Mouse (Mus musculus) kidney, postnatal 36 days (tissue): ENCODE results near the gene Dhx35.

Experiments used
- DNase-seq, 2 experiments: peaks; one replicate each; pipeline ENCODE4 v3.0.0; 2021 to 2022; ENCODE audit warnings: mixed read lengths in 2 of 2

Dhx35 gene

DNA sequence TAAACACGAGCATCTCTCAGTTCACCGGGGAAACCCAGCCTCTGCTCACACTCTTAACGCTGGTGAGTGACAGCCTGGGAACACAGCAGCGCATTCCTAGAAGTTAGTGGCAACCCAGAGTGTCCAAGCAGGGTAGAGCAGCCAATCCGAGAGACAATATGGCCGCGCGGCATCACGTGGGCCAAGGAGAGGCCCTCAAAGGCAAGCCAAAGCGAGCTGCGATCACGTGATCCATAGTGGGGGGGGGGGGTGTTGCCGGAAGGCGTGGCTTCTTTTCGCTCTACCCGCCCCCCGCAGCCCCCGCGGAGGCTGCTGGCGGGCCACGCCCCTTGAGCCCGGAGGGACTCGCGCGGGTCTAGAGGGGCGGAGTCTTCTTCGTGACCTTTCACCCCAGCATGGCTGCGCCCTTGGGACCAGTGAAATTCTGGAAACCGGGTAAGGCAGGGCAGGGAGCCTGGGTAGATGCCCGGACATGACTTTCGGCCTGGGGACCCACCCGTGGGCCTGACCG is at the start of gene Dhx35:
Gene Dhx35, plus strand, starts transcription at position 314 of the 511 bp plus-strand sequence.
- peak; percentile 97 for DNase-seq

DNA sequence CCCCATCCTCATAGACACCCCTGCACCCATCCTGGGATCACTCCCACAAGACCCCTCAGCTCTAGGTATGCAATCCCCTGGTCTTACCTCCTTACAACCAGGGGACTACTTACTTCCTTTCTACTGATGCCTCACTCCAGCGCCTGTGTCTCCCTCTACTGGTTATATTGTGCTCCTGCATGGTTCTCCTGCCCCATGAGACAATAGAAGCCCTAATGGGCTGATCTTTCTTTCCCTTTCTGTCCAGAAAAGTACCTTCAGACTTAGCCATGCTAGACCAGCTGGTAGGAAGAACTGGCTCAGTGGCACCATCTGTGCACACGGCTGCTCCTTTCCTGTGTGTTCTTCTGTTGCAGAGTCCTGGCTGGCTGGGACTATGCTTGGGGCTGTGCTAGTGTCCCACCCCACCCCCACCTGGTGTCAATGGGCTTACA is 49.5 kb upstream of the Dhx35 start:
- peak in 1 of 2 experiments; percentile 55 for DNase-seq

DNA sequence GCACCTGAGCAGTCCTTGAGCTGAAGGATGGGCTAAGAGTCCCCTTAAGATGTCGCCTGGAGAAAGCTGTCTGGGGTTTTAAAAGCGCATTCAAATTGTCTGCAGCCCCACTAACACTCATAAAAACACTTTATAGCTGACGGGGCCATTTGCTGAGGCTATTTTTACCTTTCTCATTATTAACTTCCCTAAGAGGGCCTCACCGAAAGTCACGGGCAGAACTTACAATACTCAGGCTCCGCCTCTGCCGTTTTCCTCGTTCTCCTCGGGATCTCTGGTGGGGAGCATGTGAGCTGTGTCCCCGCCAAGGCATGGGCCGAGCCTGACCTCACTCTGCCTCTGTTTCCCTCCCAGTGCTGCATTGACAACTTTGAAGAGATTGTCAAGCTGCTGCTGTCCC is 48.4 kb upstream of the Dhx35 start:
- no peak for DNase-seq

DNA sequence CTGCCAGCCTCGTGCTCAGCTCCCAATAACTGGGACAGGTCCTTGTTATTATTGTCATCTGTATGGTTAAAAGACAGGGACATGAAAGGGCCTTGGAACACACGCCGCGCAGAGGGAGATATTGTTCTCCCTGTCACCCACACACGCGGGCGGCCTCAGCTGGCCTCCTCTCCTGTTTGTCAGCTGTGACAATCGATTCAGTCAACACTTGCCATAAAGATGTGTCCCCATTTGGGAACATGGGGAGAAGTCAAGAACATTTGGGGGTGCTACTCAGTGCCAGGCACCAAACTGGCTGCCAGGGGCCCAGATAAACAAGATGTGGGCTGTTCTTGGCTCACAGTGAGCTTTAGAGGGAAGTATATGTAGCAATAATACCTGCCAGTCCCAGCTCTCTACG is 45.2 kb upstream of the Dhx35 start:
- no peak for DNase-seq

DNA sequence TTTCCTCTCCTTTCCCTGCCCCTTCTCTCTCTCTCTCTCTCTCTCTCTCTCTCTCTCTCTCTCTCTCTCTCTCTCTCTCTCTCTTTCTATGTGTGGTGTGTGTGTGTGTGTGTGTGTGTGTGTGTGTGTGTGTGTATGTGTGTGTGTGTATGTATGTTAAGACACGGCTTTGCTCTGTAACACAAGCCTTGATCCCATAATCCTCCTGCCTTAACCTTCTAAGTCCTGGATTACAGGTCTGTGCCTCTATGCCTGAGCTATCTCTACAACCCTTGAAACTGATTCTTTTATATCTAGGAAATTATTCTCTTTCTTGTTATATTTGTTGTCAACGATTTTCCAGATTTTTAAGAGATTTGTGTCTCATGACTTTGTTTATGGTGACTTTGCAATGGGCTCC is 34.4 kb upstream of the Dhx35 start:
- DNase-seq, result no peak

DNA sequence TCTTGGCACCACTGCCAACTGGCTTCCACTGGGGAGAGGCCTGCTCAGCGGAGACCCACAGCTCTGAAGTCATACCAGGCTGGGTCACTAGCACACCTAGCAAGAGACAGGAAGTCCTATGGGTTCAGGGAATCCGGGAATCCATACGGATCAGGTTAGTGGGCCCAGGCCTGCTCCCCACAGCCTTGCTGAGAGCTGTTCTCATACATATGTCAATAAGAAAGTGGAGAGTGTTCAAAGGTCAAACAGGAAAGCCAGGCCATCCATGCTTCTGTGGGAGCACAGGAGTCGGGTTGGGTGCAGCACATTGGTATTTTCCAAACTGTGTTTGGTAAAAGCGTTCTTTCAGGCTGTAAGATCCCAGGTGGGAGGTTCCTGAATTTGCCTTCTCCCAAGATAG is 32.3 kb upstream of the Dhx35 start:
- DNase-seq, result no peak

DNA sequence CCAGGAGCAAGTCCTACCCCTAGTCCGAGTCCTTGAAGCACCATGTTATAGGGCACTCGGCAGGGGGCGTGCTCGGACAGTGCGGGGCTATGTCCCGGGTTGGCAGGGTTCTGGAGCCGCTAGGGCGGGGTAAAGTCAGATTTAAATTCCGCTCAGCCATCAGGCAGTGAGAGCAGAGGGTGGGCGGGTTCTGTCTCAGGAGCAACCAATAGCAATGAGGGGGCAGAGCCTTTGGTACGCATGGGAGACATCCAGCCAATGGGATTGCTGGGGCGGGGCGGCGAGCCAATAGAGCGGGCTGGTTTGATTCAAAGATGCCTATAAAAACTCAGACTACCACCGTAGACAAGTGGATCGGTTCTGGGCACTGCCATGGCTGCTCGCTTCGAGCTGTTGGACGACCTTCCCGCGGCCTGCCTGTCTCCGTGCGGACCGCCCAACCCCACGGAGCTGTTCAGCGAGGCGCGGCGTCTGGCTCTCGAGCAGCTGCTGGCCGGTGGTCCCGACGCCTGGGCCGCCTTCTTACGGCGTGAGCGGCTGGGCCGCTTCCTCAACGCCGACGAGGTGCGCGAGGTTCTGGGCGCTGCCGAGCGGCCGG is 26.8 kb upstream of the Dhx35 start, which contains the start of gene Fam83d:
Gene Fam83d, plus strand, starts transcription at position 352 of the 598 bp plus-strand sequence.
- peak; percentile 97 to 99 for DNase-seq

DNA sequence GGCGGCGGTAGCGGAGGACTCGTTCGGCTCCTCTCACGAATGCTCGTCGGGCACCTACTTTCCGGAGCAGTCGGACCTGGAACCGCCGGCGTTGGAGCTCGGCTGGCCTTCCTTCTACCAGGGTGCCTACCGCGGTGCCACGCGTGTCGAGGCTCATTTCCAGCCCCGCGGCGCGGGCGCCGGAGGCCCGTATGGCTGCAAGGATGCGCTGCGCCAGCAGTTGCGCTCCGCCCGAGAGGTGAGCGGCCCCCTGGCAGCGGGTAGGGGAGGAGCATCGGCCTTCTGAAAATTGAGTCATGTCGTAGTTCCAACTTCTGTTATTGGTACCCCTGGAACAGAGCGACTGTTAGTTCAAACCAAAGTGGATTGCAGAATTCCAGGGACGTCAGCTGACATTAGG is 26.3 kb upstream of the Dhx35 start:
- peak in 1 of 2 experiments; percentile 26 for DNase-seq

DNA sequence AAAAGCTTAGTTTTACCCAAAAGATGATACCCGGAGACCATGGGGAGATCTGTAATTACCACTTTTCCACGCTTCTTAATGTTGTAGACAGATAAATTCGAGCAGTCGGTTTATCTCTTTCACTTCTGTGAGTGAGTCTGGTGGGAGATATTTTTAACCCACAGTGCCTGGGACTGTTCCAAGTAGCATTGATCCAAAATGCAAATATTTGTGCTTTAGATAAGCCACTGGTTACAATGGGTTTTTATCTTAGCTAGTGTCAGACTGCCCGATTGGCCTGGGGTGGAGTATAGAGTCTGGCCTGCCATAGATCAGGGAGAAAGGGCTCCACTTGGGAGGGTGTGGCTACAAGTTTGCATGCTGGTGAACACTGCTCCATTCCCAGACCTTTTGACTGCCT is 25.8 kb upstream of the Dhx35 start:
- no peak for DNase-seq

DNA sequence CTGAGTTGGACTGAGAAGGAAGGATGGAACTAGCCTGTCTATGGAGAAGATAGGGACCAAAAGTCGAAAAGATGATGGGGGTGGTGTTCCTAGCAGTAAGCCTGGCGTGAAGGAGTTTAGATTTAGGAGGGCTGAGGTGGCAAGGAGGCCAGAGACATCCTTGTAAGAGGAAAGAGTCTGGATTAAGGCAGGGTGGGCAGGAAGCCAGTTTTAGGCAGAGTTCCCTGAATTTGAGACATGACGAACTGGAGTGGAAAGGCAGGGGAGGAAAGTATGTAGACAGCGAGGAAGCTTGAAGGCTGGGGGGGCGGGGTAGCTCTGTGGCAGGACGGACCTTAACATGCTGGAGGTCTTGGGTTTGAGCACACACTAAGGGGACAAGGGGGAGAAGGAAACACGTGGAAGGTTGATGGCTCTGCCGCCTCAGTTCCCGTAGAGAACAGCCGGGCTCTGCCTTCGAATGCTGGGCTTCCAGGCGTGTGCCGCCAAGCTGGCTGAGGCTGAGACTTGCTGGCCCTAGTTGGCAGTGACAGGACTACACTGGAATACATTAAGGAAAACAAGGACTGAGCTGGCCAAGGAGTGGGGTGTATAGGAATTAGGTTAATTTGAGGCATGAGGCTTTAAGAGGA is 24.4 kb upstream of the Dhx35 start:
- DNase-seq, result peak in 1 of 2 experiments; percentile 32

DNA sequence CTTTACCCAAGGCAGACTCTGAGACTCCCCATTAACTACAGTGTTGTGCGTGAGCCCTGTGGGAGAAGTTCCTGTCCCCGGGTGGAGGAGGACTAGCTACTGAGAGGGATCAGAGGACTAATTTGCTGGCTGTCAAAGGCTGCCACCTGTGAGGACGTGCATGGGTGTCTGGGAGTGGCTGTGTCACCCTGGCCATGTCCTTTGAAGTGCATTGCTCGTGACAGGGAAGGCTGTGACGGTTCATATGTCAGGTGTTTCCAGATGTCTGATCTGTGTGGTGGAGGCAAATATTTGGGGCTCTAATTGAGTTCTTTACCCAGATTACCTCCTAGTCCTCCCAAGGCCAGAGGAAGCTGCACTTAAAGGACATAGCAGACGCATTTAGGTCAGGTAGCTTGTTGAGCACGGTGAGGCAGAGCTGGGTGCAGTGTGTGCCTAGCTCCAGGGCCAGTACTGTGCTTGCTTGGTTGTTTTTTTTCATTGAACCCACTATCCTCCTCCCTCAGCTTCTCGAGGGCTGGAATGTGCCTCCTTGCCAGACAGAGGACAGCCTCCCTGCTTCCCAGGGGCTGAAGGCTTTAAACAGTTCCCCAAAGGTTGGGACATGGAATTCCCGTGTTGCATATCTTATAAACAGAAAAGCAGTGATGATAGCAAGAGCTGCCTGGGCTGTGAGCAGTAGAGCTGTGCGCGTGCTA is 23.4 kb upstream of the Dhx35 start:
- no peak for DNase-seq

DNA sequence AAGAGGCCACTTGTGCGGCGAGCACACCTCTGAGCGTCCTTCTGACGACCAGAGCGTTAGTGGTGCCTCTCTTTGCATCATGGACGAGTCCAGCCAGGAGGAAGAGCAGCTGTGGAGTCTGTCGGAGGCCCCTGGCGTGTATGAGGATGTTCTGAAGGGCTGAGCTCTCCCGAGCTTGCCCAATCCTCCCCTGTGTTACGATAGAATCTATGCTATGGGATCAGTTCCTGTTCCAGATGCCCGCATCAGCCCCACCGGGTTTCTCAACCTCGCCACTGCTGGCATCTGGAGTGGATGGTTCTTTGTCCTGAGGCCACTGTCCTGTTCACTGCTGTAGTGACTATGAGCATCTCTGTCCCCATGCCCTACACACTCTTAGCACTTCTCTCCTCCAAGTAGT is 21.8 kb upstream of the Dhx35 start:
- DNase-seq, result no peak

DNA sequence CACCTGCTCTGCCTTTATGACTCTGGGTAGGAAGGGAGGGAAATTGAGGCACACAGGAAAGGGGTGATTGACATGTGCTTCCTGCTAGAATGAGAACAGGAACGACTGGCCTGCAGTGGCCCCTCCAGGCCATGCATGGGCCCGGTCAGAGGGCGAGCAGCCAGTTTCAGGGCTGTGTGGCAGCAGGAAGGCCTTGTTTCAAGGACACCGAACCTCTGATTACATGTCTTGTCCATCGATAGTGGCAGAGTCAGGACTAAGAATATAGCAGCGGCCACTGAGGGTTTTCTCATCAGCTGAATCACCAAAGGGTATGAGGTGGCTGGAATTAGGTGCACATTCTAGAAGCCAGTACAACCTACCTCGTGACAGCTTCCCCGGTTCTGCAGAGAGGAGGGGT is 19.7 kb upstream of the Dhx35 start:
- DNase-seq, result no peak

DNA sequence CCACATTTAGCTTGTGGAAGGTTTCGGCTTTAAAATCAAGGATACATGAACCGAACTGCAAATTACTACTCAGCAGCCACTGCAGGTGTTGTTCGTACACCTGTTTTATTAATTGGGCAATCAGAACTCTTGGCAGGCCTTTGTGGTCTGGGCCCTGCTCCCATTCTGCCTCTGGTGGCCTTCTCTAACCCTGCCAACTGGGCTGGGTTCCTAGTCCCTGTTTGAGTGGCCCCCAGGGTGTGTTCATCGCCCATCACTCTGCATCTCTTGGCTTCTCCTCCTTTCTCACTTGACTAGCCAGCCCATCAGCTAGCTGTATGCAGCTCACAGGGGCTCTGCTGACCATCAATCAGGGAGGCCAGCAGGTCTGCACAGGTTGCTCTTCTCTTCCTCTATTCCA is 17.9 kb upstream of the Dhx35 start:
- no peak for DNase-seq

DNA sequence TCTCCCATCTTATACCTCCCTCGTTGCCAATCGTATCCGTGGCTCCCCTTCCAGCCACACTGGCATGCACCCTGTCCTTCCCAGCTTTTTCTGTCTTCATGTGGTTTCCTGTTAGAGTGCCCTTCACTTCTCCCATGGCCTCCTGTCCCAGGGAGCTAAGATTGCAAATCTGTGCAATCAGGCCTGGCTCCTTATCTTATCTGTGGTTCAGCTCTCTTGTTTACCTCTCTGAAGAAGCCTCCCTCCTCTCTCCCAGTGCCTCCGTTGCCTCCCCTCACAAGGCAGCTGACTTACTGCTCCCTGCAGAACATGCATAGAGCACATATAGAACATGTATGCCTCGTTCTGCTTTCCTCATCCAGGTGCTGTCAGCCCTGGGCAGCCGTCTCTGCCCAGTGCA is 17.1 kb upstream of the Dhx35 start:
- DNase-seq, result no peak

DNA sequence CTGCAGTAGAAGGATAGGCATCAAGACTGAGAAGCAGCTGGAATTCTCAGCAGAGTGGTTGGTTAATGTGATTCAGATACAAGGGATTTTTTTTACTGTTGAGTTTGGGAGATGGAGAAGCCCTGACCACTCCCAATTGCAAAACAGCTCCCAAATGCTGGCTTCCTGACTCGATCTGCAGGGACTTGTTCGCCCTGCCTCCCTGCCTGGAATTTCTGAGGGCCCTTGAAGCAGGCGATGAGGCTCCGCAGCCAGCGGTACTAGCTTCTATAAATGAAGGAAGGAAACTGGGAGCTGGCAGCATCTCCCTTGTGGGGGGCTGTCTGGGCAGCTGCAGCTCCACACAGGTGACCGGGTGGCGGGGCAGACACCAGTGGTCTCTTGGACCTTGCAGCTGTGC is 16.3 kb upstream of the Dhx35 start:
- DNase-seq, result no peak

DNA sequence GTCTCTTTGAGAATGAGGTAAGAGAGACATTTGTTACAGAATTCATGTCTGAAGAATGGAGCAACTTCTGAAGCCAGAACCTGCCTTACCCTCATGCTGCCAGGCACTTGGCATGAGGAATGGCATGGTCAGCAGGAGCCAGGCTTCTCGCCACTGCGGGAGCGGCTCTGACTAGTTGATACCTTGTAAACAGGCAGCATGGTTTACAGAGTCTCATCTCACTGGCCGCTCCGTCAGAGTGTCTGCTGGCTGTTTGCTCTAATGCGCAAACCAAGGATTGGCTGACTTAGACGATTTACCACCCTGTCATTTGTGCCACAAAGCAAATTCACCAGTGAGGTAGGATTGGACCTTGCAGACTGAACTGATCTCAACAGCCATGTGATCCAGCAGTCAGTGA is 13.5 kb upstream of the Dhx35 start:
- no peak for DNase-seq

DNA sequence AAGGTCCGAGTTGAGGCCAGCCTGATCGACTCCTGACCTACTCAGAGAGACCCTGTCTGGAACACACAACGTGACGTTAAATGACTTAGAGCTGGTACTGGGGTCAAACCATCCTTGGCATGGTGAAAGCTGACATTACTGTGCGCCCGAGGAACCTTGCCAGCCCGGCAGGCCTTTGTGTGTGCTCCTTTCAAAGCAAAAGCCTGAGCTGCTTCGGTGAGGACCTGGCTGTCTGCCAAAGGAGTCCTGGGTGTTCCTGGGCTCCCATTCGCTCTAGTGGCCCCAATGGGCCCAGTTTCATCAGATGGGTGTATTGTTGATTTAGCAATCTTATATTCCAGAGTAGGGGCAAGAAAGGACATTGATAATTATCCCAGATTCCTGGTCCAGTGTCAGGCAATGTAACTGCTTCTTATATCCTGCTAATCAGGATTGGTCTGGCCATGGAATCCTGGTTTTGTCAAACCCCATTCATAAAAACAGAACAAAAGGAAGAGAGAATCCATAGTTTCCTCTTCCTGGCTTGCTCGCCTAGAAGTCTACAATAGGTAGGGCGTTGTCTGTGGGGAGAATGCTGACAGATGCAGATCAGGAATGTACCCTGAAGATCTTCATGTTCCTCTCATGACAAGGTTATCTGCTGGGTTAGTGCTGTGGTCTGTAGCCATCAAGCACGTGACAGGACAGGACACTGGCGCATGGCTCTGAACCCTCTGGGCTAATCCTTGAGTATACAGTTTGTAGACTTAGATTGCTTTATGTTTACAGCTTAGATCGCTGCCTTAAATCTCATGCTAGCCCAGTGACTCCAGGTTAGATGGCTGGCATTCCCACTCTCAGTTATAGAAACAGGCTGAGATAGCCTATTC is 7.4 kb upstream of the Dhx35 start:
- DNase-seq, result peak in 1 of 2 experiments; percentile 33

DNA sequence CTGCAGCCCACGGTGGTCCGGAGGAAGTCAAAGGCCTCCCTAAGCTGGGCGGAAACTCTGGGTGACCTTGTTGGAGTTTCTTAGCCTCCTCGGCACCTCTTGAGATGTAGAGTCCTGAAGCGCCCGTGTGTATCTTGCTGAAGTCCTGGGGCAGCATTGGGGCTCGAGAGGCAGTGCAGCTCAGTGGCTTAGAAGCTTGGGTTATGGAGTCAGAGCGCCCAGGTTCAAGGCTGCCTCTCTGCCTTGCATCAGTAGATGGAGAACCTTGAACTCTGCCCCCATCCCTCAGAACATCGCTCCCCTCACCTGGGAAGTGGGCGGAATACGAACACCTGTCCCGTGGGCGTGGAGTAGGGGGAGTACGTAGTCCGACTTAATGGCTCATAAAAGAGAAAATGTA is 436 bp downstream of the Dhx35 start:
- DNase-seq, result peak in 1 of 2 experiments; percentile 22

DNA sequence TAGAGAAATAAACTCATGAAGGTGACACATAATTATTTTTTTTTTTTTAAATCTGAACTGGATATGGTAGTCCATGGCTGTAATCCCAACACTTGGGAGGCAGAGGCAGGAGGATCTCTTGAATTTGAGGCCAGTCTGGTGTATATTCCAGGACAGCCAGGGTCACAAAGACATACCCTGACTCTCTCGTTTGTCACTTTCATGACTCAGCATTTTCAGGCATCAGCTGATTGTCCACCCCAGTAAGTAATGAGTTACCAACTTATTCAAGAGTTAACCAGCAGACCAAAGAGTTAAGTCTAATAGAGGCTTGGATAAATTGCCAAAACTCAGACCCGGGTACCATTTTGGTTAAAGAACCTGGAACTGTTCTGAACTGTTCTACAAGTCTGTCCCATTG is 1.3 kb downstream of the Dhx35 start:
- no peak for DNase-seq

DNA sequence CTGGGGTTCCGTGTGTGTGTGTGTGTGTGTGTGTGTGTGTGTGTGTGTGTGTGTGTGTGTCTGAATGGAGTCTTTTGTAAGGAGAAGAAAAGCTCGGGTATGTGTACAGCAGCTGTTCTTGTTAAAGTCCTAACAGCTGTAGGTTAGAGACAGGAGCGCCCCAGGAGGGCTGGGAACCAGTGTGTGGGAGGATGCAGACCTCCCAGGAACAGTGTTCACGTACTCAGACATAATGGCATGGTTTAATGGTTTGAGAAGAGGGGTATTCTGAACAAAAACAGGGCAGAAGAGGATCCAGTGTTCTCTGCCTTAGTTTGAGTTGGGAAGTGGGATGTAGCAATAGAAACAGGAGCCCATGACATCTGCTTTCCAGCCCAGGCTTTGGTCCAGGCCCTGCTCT is 4.7 kb downstream of the Dhx35 start:
- no peak for DNase-seq

DNA sequence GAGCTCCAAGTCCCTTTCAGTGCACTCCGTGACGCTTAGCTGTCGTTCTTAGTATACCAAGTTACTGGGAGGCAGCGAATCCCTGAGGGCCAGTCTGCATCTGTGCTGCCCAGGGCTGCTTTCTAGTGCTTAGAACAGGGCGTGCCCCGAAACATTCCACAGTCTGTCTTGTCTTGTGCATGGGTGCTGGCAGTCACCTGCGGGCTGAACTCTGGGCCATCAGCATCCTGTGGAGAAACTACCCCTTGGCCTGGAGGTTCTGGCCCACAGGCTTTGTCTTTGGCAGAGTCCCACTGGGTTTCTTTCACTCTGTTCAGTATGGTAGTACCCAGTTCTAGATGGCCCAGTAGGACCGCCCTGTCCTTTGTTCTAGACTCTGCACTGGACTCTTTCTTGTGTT is 6.2 kb downstream of the Dhx35 start:
- no peak for DNase-seq

DNA sequence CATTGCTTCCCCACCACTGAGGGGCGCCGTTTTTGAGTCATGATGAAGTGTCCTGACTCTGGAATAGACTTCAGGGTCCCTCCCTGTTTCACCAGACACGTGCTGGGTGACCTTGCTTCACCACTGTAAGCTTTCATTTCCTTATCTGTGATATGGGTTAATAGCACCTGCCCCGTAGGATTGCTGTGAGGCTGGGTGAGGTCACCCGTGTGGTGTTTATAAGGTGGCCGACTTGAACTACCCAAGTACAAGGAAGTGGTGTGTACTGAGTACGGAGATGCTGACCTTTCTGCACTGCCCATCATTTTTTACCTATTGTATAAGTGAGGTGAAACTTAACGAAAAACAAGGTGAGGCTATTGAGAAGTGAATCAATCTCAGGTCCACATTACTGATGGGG is 9.0 kb downstream of the Dhx35 start:
- DNase-seq, result no peak
